Mouse (Mus musculus): Measurements from ENCODE around the gene Nadk.
"Not testable (repeated sequence)": the region's sequence is repeated elsewhere in the genome, so short reads cannot be mapped to it uniquely, and the experiment has no call there.

Gene Nadk

DNA sequence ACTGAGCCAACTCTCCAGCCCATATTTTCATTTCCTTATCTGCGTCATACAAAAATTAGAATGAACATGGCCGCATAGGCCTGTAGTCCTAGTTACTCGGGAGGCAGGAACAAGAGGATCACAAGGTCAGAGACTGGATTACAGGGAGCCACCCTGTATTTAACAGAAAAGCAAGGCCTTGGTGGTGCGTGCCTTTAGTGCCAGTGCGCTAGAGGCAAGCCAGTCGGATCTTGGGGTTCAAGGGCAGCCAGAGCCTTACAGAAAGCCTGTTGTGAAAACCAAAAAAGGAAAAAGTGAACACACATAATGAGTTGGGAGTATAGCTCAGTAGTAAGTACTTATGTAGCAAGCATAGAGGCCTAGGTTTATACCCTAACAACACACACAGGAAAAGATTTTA is 7.6 kb downstream of the Nadk start:
- DNase-seq (ENCODE audit: low spot score in 2 of 2), result no peak

DNA sequence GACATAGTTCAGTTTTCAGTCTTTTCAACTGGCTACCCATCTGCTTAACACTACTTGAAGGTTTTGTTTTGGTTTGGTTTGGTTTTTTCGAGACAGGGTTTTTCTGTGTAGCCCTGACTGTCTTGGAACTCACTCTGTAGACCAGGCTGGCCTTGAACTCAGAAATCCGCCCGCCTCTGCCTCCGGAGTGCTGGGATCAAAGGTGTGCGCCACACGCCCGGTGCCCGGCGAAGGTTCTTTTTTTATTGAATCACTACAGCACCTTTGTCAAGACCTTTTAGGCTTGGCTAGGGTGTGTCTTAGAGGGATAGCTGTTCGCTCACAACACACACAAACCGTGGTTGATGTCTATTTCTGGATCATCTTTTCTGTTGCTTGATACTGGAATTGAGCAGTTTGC is 8.1 kb downstream of the Nadk start:
- not testable (repeated sequence) for DNase-seq (ENCODE audit: low spot score in 2 of 2)

DNA sequence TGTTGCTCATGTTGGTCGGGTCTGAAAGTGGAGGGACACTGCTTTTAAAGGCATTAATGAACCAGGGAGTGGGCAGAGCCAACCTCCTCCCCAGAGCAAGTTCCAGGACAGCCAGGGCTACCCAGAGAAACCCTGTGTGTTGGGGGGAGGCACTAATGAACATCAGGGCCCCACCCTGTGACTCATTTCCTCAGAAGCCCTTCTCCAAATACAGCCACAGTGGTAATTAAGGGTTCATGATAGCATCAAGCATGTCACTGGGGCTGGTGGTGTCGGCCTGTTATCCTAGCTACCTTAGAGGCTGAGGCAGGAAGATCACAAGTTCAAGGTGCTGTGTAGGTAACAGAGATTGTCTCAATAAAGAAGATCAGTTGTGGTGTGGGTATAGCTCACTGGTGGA is 9.3 kb downstream of the Nadk start:
- DNase-seq (ENCODE audit: low spot score in 2 of 2), result no peak

DNA sequence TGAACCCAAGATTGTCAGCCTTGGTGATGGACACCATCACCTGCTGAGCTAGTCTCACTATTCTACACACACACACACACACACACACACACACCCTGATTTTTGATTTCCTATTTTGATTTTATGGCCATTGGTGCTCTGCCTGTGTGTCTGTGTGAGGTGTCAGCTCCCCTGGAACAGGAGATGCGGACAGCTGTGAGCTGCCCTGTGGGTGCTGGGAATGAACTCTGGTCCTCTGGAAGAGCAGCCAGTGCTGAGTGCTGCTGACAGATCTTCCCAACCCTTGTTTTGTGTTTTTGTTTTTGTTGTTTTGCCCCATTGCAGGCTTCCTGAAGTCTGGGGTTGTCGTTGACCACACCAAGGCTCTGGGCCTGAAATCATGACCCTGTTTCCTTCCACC is 11.0 kb downstream of the Nadk start:
- no peak for DNase-seq (ENCODE audit: low spot score in 2 of 2)

DNA sequence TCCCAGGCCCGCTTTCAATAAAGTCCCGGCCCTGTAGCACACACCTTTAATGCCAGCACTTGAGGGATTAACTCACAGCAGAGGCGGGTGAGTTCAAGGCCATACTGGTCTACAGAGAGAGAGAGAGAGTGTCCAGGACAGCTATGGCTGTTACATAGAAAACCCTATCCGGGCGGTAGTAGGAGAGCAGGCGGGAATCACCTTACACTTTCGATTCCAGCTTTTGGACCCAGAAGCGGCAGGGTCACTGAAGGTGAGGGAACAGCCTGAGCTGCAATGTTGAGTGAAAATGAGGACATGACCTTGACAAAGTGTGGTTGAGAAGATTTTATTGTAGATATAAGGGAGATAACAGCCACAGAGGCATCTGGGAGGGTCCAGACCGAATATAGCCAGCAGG is 11.7 kb downstream of the Nadk start:
- DNase-seq (ENCODE audit: low spot score in 2 of 2), result no peak

DNA sequence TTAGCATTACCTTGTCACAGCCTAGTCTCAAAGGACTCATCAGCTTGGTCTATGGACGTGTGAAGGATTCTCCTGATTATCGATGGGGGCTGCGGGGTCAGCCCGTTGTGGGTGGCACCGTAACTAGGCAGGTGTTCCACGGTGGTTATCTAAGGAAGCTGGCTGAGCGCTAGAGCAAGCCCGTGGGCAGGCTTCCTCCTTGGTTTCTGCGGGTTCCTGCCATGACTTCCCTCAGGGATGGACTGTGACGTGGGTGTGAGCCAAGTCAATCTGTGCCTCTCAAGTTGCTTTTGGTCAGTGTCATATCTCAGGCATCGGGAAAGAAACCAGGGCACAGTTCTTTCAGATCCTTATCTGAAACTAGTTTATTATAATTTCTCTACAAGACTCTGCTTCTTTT is 12.8 kb downstream of the Nadk start:
- DNase-seq (ENCODE audit: low spot score in 2 of 2), result no peak

DNA sequence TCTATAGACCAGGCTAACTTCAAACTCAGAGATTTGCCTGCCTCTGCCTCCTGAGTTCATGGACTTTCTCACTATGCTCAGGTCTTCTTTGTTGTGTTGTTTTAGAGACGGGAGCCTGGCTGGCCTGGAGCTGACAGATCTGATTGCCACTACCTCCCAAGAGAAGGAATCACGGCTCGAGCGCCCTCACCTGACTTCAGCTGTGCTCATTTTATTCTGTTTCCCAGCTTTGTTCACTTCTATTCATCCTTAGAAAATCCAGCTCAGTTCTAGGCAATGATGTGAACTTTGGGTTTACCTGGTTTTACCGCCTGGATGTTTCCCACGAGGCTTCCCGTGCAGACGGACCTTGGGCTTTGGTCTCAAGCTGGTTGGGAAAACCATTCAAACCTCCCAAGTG is 13.3 kb downstream of the Nadk start:
- no peak for DNase-seq (ENCODE audit: low spot score in 2 of 2)

DNA sequence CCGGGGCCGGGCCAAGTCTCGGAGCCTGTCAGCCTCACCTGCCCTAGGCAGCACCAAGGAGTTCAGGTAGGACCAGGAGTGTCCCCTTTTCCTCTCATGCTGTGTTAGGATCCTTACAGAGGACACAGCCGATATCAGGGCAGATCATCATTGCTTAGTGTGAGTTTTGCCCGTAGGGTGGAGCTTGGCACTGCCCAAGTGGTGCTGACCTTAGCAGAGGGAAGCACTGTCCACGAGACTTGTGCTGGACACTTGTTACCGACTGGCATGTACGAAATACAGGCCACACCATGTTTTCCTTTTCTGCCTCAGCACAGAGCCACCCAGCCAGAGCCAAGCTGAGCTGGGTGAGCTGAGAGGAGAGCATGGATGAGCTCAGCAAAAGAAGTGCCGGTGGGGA is 15.0 kb downstream of the Nadk start:
- no peak for DNase-seq (ENCODE audit: low spot score in 2 of 2)

DNA sequence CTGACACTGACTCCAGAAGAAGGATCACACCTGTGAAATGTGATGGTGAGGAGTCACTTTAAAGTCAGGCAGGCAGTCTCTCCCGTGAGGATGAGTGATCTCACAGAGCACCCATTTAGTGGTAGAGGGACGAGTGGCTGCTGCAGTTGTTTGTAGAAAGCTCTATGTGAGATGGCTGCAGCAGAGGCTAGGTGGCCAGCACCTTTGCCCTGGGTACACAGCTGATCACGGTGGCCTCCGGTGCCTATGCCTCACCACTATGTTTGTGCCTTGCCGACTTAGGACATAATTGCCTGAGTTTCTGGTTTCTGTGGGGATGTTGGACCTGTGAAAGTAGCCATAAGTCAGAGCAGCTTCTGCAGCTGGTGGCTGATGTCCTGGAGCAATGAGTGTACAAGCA is 15.6 kb downstream of the Nadk start:
- no peak for DNase-seq (ENCODE audit: low spot score in 2 of 2)

DNA sequence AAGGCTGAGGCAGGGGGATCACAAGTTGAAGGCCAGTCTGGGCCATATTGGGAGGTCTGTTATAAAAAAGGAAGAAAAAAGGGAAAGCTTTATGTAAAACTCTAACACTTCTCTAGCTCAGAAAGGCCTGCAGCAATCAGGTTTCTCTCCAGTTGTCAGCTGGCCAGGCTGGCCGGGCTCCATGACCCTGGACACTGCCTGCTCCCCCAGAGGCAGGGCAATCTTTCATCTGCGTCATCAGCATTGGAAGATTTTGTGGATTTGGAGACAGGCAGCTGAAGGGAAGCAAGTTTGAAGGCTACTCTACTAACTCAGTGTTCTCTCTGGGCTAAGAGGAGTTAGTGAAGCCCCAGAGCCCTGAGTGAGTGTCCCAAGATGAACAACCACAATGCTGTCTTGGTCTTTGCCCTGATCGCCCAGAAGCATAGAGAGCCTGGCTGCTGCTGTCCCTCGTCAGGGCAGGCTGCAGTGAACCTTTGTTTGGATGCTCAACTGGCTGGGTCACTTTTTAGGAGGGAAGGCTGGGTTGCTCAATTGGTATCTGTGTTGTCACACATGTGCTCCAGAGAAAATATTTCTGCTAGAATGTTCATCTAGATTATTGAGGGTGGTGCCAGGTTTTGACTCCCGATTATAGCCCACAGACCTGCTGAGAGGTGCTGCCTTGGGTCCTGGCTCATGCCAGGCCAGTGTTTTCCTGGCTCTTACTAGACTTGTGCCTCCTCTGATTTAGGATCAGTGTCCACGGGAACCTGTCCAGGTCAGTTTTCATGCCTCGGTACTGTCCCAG is 16.4 kb downstream of the Nadk start:
- DNase-seq (ENCODE audit: low spot score in 2 of 2), result no peak

DNA sequence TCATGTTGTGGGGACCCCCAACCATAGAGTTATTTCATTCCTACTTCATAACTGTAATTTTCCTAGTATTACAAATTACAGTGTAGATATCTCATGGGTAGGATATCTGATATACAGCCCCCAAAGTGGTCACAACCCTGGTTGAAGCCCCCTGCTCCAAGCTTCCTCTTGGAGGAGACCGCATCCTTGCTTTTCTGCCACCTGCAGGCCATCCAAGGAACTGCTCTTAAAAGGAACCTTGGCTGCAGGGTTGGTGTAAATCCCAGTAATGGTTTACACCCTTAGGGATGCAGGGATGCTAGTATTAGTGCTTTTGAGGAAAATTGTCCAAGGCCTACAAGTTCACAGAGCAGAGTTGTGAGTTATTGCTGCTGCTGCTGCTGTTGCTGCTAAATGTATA is 18.2 kb downstream of the Nadk start:
- DNase-seq (ENCODE audit: low spot score in 2 of 2), result no peak

DNA sequence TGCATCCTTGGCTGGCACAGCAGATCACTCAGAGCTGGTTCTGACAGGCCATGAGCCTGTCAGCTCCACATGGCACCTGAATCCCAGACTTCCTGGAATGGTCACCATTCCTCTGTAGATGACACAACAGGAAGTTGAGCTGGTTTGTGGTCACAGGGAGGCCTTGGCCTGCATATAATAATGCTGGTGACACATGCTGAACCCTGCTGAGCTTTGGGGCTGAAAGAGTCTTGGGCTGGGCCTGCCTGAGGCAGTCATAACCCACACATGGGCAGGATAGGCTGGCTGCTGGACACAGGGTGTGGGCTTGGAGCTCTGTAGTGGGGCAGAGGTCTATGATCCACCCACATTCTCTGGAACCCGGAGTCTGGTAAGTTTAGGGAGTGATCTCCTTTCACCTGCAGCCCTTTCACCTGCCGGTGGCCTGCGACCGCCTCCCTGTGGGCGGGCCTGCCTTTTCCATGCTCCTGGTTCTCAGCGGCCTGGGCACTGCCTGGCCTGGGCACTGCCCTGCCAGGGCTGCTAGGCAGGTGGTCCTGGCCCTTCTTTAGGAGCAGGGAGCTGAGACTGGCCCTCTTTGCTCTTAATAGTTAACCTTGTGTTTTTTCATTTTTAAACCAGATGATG is 20.2 kb downstream of the Nadk start:
- no peak for DNase-seq (ENCODE audit: low spot score in 2 of 2)

DNA sequence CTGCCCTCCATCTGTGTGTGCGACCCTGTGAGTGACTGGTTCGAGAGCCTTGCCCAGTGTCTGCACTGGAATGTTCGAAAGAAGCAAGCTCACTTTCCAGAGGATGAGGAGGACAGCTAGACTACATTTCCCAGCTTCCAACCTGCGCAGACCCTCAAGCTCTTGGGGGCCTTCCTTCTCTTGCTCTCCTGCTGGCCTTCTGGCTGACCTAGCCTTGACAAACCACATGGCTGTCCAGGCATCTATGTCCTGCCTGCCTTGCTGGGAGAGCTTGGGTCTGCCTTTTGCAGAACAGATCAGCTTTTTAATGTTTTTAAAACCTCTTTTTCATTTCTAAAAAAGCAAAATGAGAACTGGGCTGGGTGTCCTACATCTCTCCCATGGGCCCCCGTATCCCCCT is 27.2 kb downstream of the Nadk start:
- no peak for DNase-seq (ENCODE audit: low spot score in 2 of 2)

DNA sequence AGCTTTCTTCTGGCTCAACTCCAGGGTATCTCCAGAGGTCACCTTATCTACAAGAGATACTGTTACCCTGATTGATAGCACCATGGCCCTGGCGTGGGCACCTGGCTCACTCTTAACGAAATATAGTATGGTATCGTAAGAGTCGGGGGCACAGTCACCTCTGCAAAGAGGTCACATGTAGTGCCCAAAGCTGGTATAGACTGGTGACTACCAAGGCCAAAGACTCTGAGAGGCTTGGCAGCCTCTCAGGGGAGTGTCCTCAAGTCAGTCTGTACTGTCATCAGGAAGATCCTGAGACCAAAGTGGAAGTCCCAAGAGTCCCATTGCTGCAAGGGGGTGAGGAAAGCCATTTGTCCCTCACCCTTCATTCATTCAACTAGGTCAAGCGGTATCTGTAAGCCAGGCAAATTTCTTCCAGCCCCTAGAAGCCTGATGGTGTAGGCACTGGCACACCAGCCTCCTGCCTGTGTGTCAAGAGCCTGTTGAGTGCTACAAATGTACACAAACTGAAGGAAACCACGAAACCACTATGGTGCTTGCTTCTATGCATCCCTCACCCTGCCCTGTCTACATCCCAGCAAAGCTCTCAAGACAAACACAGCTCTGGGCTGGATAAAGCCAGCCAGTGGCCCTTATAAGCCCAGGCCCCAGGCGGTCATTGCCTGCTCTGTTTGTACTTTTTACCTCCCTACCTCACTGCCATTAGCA is 29.0 kb downstream of the Nadk start:
- DNase-seq (ENCODE audit: low spot score in 2 of 2), result no peak

DNA sequence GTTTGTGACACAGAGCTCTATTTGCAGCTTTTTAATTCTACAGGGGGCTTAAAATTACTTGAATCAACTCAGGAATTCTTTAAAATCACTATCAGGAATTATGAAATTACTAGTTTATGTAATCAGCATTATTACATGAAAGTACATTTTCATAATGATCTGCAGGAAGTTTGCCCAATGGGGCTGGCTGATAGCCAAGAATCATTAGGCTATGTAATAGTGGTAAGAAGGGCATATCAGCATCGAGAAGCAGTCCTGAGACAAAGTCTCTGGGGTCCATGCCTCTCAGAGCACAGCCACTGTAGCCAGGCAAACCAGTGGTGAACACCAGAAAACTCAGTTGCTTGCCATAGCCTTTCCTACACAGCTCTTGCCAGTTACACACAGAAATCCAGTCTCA is 31.6 kb downstream of the Nadk start:
- no peak for DNase-seq (ENCODE audit: low spot score in 2 of 2)

DNA sequence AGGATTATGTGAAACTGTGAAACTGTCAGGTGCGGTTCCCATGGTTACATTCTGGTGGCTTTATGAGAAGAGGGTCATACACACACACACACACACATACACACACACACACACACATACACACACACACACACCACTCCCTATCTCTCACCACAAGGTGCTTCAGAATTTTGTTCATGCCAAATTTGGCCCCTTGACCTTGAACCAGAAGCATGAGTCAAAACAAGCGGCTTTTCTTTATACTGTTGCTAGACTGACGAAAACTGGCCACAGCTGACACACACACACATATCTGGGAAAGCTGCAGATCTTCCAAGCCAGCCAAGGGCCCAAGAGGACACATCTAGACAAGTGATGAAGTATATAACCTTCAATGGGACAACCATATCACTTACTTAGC is 33.6 kb downstream of the Nadk start:
- no peak for DNase-seq (ENCODE audit: low spot score in 2 of 2)

DNA sequence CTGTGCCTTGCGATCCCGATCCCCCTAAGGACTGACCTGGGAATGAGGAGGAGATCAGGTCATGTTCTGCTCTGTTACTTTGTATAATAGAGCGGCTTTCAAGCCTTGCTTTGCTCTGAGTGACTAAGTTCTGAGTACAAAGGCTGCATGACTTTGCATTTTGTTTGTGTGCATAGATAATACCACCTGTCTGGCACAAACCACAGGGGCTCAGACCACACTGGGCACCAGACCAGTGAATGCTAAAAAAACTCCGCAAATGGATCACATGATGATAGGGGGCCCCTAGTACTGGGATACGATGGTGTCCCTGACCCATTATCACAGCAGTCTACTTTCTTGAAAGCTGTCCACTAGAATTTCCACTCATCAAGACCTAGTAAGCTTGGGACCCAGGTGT is 34.4 kb downstream of the Nadk start:
- no peak for DNase-seq (ENCODE audit: low spot score in 2 of 2)

DNA sequence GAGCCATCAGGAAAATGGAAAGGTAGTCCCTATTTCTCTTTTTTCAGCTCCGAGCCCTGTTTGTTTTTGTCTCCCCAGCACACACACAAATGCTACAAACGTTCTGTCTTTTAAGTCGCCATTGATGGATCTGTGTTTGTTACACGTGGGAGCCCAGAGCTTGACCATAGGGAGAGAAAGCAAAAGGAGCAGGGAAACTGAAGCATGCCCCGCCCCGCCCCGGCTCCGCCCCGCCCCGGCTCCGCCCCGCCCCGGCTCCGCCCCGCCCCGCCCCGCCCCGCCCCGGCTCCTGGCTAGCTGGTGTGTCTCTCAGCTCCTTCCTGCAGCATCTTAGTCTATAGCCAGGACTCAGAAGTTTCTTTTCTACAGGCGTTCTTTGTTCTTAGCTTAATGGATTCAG is 36.4 kb downstream of the Nadk start:
- no peak for DNase-seq (ENCODE audit: low spot score in 2 of 2)

DNA sequence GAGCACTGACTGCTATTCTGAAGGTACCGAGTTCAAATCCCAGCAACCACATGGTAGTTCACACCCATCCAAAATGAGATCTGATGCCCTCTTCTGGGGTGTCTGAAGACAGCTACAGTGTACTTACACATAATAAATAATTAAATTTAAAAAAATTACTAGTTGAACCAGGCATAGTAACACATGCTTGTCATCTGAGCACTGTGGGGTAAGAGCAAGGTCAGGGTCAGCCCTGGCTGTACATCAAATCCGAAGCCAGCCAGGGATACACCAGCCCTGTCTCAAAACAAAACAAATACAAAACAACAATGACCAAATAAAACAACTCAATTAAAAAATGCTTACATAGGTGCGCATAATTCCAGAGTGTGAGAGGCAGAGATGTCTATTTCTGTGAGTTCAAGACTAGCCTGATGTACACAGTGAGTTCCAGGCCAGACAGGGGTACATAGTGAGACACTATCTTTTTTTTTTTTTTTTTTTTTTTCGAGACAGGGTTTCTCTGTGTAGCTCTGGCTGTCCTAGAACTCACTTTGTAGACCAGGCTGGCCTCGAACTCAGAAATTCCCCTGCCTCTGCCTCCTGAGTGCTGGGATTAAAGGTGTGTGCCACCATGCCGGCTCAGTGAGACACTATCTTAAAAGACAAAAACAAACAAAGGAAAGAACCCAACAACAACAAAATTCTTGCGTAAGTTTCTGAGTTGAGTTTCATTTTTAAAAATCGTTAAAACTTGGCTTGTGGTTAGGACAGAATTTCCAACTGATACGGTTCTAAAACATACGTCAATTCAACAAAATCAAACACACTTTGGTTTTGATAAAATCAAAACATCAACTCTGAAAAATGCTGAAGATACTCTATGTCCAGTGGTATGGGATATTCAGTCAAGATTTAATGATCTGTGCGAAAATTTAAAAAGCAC is 38.0 kb downstream of the Nadk start:
- DNase-seq (ENCODE audit: low spot score in 2 of 2), result no peak

DNA sequence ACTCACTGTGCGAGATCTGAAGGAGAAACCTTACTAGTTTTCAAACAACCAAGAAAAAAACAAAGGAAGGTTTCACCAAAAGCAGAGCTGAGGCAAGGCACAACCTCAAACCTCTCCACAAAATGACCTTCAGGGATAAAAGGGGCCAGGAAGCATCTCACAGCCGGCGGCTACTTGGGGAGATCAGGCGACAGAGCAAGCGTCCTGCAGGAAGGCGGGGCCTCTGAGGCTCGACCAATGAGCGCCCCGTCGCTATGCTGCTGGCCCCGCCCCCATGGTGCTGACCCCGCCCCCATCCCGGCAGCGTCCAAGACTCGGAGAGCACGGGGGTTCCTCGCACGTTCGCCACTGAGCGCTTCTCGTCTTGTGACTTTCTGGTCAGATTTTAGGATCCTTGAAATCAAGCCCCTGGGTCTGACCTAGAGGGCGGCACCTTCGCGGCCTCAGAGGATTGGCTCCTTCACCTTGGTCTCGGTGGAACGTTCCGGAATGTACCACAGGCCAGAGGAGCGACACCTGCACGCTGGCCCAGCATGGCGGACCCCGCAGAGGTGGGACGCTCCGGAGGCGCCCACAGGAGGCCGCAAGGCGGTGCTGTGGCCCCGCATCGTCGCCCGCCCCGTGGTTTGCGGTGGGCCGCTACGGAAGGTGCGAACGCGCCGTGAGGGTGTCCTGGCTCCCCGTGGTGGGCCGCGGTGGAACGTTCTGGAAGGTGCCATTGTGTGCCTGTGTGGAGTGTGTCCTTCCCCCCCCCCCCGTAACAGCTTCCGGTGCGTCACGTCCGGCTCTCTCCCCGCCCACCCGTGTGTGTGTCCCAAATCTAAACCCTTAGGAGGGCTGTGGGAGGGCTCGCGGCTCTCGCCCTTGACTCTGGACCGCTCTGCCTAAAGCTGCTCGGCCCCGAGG is 39.2 kb downstream of the Nadk start, which contains the start of gene Slc35e2:
Gene Slc35e2 (plus strand): TSS at position 326 of the 906 bp plus-strand sequence.
- DNase-seq (ENCODE audit: low spot score in 2 of 2), result peak; percentile 86 to 92

DNA sequence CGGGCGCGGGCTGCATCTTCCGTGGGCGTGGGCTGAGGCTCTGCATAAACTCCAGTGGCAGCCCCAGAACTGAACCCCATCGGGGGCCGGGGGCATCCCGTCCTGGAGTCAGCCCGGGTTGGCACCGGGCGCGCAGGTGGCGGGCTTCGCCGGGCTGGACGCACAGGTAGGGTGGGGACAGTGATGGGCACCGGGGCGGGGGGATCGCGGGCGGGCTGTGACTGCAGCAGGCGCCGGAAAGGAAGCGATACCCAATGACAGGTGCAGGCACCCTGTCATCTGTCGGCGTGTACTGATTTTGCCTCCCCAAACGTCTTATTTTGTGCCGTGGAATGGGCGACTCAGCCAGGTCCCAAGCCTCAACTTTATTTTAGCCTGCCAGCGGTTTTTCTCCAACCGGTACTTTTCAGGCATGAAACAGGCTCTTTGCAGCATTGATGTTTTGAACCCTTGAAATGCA is 39.8 kb downstream of the Nadk start:
- no peak for DNase-seq (ENCODE audit: low spot score in 2 of 2)

Measured in right cerebral cortex, postnatal 36 days (tissue).